Mouse (Mus musculus) liver, embryonic 14.5 days (tissue): Measurements from ENCODE around the gene Fa2h.

Source experiments
- CTCF ChIP-seq: IDR thresholded peaks from 2 replicates; pipeline ENCODE4 v1.5.1; 2016; ENCODE audit warnings: antibody characterized with exemption, low read depth, control low read depth
- EP300 ChIP-seq: IDR thresholded peaks from 2 replicates; pipeline ENCODE4 v1.6.1; 2016; ENCODE audit warnings: antibody characterized with exemption, low read depth

GRCm38 (mm10) chr8:111300597-111301546, 92.8 kb downstream of the Fa2h start:
- TF ChIP-seq EP300 (no peak), CTCF (peak; percentile 71)
